Mouse (Mus musculus) cortical plate, adult 2 months (tissue): Measurements from ENCODE around the gene Lxn.

ENCODE experiments used
- CTCF ChIP-seq: fragments of 200-500 bp; IDR thresholded peaks from 2 replicates; pipeline ENCODE4 v1.5.1; 2011; ENCODE audit warnings: mild to moderate bottlenecking, control low read depth, low read length; ENCODE audit not compliant: insufficient read depth; ENCODE audit errors: extremely low read depth
- POLR2A ChIP-seq: fragments of 200-500 bp; IDR thresholded peaks from 2 replicates; pipeline ENCODE4 v1.6.1; 2011; ENCODE audit warnings: mild to moderate bottlenecking, low read length, control low read depth; ENCODE audit not compliant: insufficient read depth; ENCODE audit errors: extremely low read depth

DNA sequence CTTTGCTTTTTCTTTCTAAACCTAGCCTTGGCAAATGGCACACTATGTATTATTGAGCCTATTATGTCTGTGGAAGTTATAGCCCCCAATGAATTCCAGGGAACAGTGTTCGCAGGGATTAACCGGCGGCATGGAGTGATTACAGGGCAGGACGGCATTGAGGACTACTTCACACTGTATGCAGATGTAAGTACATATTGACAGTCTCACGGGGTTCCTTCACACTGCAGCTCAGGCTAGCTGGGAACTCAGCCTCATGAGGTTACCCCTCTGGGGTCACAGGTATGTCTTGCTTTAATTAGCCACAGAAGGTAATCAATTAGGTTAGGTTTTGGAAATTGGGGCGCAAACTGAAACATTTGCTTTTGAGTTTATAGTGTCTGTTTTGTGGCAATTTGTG lies 9.7 kb upstream of the Lxn start:
- no peak for TF ChIP-seq POLR2A
- no peak for TF ChIP-seq CTCF
